Mouse (Mus musculus) A20 (cell line): Measurements from ENCODE around the gene Nudt9.
A peak's percentile ranks its signal among the peaks of the same experiment; 100 is the strongest.
"Not testable (repeated sequence)": the region's sequence is repeated elsewhere in the genome, so short reads cannot be mapped to it uniquely, and the experiment has no call there.

Source experiments
- DNase-seq: peaks from one replicate; pipeline ENCODE4 v3.0.0-alpha.2; 2011; ENCODE audit warnings: low read depth, low spot score

The Nudt9 gene

GRCm38 (mm10) chr5:104046256-104047199, at the start of gene Nudt9:
Nudt9 (plus strand) TSS chr5:104046306.
- peak; percentile 99 for DNase-seq

GRCm38 (mm10) chr5:103998739-103999138, 47.4 kb upstream of the Nudt9 start:
- DNase-seq = no peak

- peak; percentile 77 for DNase-seq
These were observed 46.4 kb upstream of the Nudt9 start for GRCm38 (mm10) chr5:103999738-104000137.

GRCm38 (mm10) chr5:104002549-104003255, 43.4 kb upstream of the Nudt9 start:
- DNase-seq = no peak

GRCm38 (mm10) chr5:104003256-104003931, 42.7 kb upstream of the Nudt9 start:
- no peak for DNase-seq

GRCm38 (mm10) chr5:104003955-104004354, 42.2 kb upstream of the Nudt9 start:
- DNase-seq = no peak

- no peak for DNase-seq
These were observed 39.3 kb upstream of the Nudt9 start for GRCm38 (mm10) chr5:104006811-104007210.

- DNase-seq = no peak
These were observed 38.3 kb upstream of the Nudt9 start for GRCm38 (mm10) chr5:104007801-104008200.

GRCm38 (mm10) chr5:104009421-104009820, 36.7 kb upstream of the Nudt9 start:
- DNase-seq = no peak

- DNase-seq = no peak
These were observed 35.8 kb upstream of the Nudt9 start for GRCm38 (mm10) chr5:104010261-104010660.

GRCm38 (mm10) chr5:104011419-104011818, 34.7 kb upstream of the Nudt9 start:
- no peak for DNase-seq

- DNase-seq = no peak
These were observed 24.3 kb upstream of the Nudt9 start, which contains the start of gene Hsd17b11 for GRCm38 (mm10) chr5:104021597-104022378. Hsd17b11 (minus strand) TSS chr5:104021919.

- DNase-seq = no peak
These were observed 23.5 kb upstream of the Nudt9 start for GRCm38 (mm10) chr5:104022558-104022957.

- DNase-seq = peak; percentile 53
These were observed 22.7 kb upstream of the Nudt9 start for GRCm38 (mm10) chr5:104023289-104024020.

- not testable (repeated sequence) for DNase-seq
These were observed 21.9 kb upstream of the Nudt9 start for GRCm38 (mm10) chr5:104024193-104024592.

GRCm38 (mm10) chr5:104024762-104025161, 21.3 kb upstream of the Nudt9 start:
- no peak for DNase-seq

GRCm38 (mm10) chr5:104025245-104025854, 20.8 kb upstream of the Nudt9 start:
- no peak for DNase-seq

GRCm38 (mm10) chr5:104032434-104033097, 13.5 kb upstream of the Nudt9 start:
- DNase-seq = peak; percentile 32

- no peak for DNase-seq
These were observed 11.0 kb upstream of the Nudt9 start for GRCm38 (mm10) chr5:104035066-104035465.
